Mouse (Mus musculus) liver, embryonic 14.5 days (tissue): ENCODE data around the gene Ceacam13. TPM values are rescaled to one million over a fixed set of nuclear protein-coding genes. Genes with fewer than 3 reads are reported as not detected.
"Not testable (repeated sequence)": the region's sequence is repeated elsewhere in the genome, so short reads cannot be mapped to it uniquely, and the experiment has no call there.

Experiments used
- ATAC-seq: fragments of 200-750 bp; cut with Nextera tagmentation; 2 replicates; pipeline ENCODE4 v1.8.0; 2017; ENCODE audit warnings: moderate number of reproducible peaks, mild to moderate bottlenecking, moderate library complexity; ENCODE audit not compliant: insufficient read depth
- DNase-seq, 3 experiments: peaks; one replicate each; pipeline ENCODE4 v3.0.0-alpha.2; 2012 to 2013; ENCODE audit warnings: low read depth in 3 of 3, low spot score in 3 of 3
- H3K27ac ChIP-seq: fragments of 300-500 bp; sonication (generic); 2 replicates; pipeline ENCODE4 v1.5.1; 2014; ENCODE audit warnings: moderate library complexity, mild to moderate bottlenecking, control low read depth, inconsistent platforms
- H3K27me3 ChIP-seq: fragments of 300-500 bp; sonication (generic); 2 replicates; pipeline ENCODE4 v1.6.1; 2014; ENCODE audit warnings: mild to moderate bottlenecking, low read length, moderate library complexity; ENCODE audit not compliant: control insufficient read depth, insufficient read depth
- H3K36me3 ChIP-seq: fragments of 300-500 bp; sonication (generic); replicated peaks from 2 replicates; pipeline ENCODE4 v1.6.1; 2014; ENCODE audit warnings: low read depth; ENCODE audit not compliant: control insufficient read depth, insufficient read depth
- H3K4me1 ChIP-seq, 2 experiments: fragments of 200-500 bp in 1 of 2; fragments of 300-500 bp in 1 of 2; sonication (generic) in 1 of 2; replicated peaks; 2 replicates each; pipeline ENCODE4 v1.6.1; 2012 to 2014; ENCODE audit warnings: antibody characterized with exemption in 1 of 2, inconsistent platforms in 1 of 2, low read length in 1 of 2; ENCODE audit not compliant: control insufficient read depth in 2 of 2, insufficient read depth in 2 of 2
- H3K4me2 ChIP-seq: fragments of 300-500 bp; sonication (generic); 2 replicates; pipeline ENCODE4 v1.6.1; 2014; ENCODE audit warnings: low read depth, mild to moderate bottlenecking, control low read depth, moderate library complexity
- H3K4me3 ChIP-seq, 2 experiments: fragments of 200-500 bp in 1 of 2; fragments of 300-500 bp in 1 of 2; sonication (generic) in 1 of 2; 2 replicates each; pipeline ENCODE4 v1.5.1; 2012 to 2014; ENCODE audit warnings: low read depth in 2 of 2, low read length in 2 of 2, mild to moderate bottlenecking in 2 of 2, control low read depth in 1 of 2, inconsistent platforms in 1 of 2, moderate library complexity in 1 of 2; ENCODE audit not compliant: insufficient read depth in 1 of 2
- H3K9ac ChIP-seq: fragments of 300-500 bp; sonication (generic); replicated peaks from 2 replicates; pipeline ENCODE4 v1.6.1; 2014; ENCODE audit warnings: mild to moderate bottlenecking, control low read depth, moderate library complexity
- H3K9me3 ChIP-seq: fragments of 300-500 bp; sonication (generic); 2 replicates; pipeline ENCODE4 v1.6.1; 2016; ENCODE audit warnings: low read length, mixed read lengths; ENCODE audit not compliant: control insufficient read depth
- CTCF ChIP-seq: IDR thresholded peaks from 2 replicates; pipeline ENCODE4 v1.5.1; 2016; ENCODE audit warnings: antibody characterized with exemption, low read depth, control low read depth
- EP300 ChIP-seq: IDR thresholded peaks from 2 replicates; pipeline ENCODE4 v1.6.1; 2016; ENCODE audit warnings: antibody characterized with exemption, low read depth
- WGBS: fragments of 180-500 bp; shearing (Covaris S2); extraction: QIAGEN DNeasy Blood & Tissue Kit; methylation state at CpG from one replicate; pipeline ENCODE4 v1.1.7; 2014; ENCODE audit not compliant: insufficient replicate concordance; 5-methylcytosine and 5-hydroxymethylcytosine counted together
- microRNA-seq: library from miRNA; unstranded; fragments of <30 nt; microRNA quantifications from one replicate; pipeline ENCODE4, GENCODE M21; 2016
- polyA plus RNA-seq, 2 experiments: library from polyadenylated mRNA; depleted of rRNA in 1 of 2; stranded (reverse) in 1 of 2; unstranded in 1 of 2; fragments of >200 nt; fragmentation: Nextera tagmentation in 1 of 2; extraction: Ambion mirVana in 1 of 2; gene quantifications; 2 replicates each; pipeline versions ENCODE4 v1.2.1 to v1.2.3; 2012 to 2014

The Ceacam13 gene
- not detected in 2 replicates for polyA plus RNA-seq (2012; rRNA removed)
- polyA plus RNA-seq (2014; fragmentation: Nextera tagmentation; extraction: Ambion mirVana), result not detected in 2 replicates

GRCm38 (mm10) chr7:18009589-18009988, at the start of gene Ceacam13:
Gene Ceacam13 (plus strand): TSS chr7:18009889.
- no peak within 1 kb of the TSS for H3K27ac ChIP-seq
- no peaks in the 10 kb centered on the region for H3K4me1 ChIP-seq
- no peak within 1 kb of the TSS for H3K9ac ChIP-seq
- TF ChIP-seq CTCF (no peak), EP300 (no peak)
- no peak for DNase-seq
- no peak within 1 kb of the TSS for H3K4me2 ChIP-seq
- H3K4me3 ChIP-seq, result no peak within 1 kb of the TSS
- 53% methylated on average over 4 of the region's 4 CpGs for WGBS
- no peaks in the 10 kb centered on the region for H3K27me3 ChIP-seq
- ATAC-seq, result no peak
- no peaks in the 10 kb centered on the region for H3K9me3 ChIP-seq
- H3K36me3 ChIP-seq, result no peaks in the 10 kb centered on the region

- WGBS, result 51% methylated on average over 4 of the region's 4 CpGs
- H3K27me3 ChIP-seq, result no peaks in the 10 kb centered on the region
These were observed 37.9 kb upstream of the Ceacam13 start, which contains the start of gene Ceacam11 for GRCm38 (mm10) chr7:17971824-17972223. Gene Ceacam11 (plus strand): TSS chr7:17972124.

GRCm38 (mm10) chr7:18001131-18001530, 8.6 kb upstream of the Ceacam13 start:
- not testable (repeated sequence) for H3K27me3 ChIP-seq, H3K36me3 ChIP-seq, H3K9me3 ChIP-seq, H3K4me3 ChIP-seq, H3K27ac ChIP-seq, H3K9ac ChIP-seq, ATAC-seq, H3K4me2 ChIP-seq, H3K4me1 ChIP-seq, DNase-seq
- WGBS, result 66% methylated on average over 1 of the region's 1 CpGs

More at GRCm38 (mm10) chr7:17971824-17972223, 37.9 kb upstream of the Ceacam13 start, which contains the start of gene Ceacam11:
- H3K4me3 ChIP-seq, result no peak within 1 kb of the TSS
- DNase-seq (no peak), ATAC-seq (no peak)
- H3K9ac ChIP-seq, result no peak within 1 kb of the TSS
- no peaks in the 10 kb centered on the region for H3K36me3 ChIP-seq
- no peaks in the 10 kb centered on the region for H3K4me1 ChIP-seq
- no peak within 1 kb of the TSS for H3K27ac ChIP-seq
- no peaks in the 10 kb centered on the region; the same call in 1 of the 2 replicates for H3K9me3 ChIP-seq
- no peak within 1 kb of the TSS for H3K4me2 ChIP-seq
- TF ChIP-seq CTCF (no peak), EP300 (no peak)

DNA sequence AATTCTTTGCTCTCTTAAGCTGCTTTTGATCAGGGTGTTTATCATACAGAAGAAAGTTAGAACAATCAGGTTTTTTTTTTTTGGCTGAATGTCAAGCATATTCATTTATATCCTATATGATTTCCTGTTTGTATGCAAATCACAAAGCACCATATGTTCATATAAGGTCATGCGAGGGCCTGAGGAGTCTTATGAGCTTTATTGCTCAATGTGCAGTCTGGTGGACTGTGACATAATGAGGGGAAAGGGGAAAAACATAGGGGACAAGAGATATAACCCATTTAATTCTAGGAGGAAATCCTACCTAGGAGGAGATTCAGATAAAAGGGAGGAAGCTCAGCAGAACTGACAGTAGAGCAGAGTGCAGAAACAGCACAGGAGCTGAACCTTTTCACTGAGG, 55.9 kb downstream of the Ceacam13 start, which contains the start of gene Ceacam12:
Gene Ceacam12, plus strand, starts transcription at position 301 of the 400 bp plus-strand sequence.
- 44% methylated on average over 1 of the region's 1 CpGs for WGBS
- TF ChIP-seq CTCF, result no peak
- no peak for TF ChIP-seq EP300
- Histone ChIP-seq H3K9me3 (no peaks in the 10 kb centered on the region; the same call in 1 of the 2 replicates), H3K4me2 (no peak within 1 kb of the TSS), H3K9ac (no peak within 1 kb of the TSS), H3K4me1 (no peaks in the 10 kb centered on the region), H3K27ac (no peak within 1 kb of the TSS), H3K36me3 (no peaks in the 10 kb centered on the region), H3K27me3 (no peaks in the 10 kb centered on the region), H3K4me3 (no peak within 1 kb of the TSS)
- DNase-seq (no peak), ATAC-seq (no peak)

Small RNA genes lying within 50 kb of the gene (microRNA-seq; reads per million reads assigned to microRNA genes)
- gene Gm22414, result not detected

Other genes starting within 250 kb of the Ceacam13 start
- gene Ceacam14, start 197.3 kb upstream of the Ceacam13 start, polyA plus RNA-seq (2012; rRNA removed), result not detected in 2 replicates
- not detected in 2 replicates for gene Ceacam14, start 197.3 kb upstream of the Ceacam13 start, polyA plus RNA-seq (2014; fragmentation: Nextera tagmentation; extraction: Ambion mirVana)
- gene Gm5155, start 138.1 kb upstream of the Ceacam13 start, polyA plus RNA-seq (2012; rRNA removed), result not detected in 2 replicates
- gene Gm5155, start 138.1 kb upstream of the Ceacam13 start, polyA plus RNA-seq (2014; fragmentation: Nextera tagmentation; extraction: Ambion mirVana), result not detected in 2 replicates
- not detected in 2 replicates for gene Ceacam11, start 37.8 kb upstream of the Ceacam13 start, polyA plus RNA-seq (2012; rRNA removed)
- gene Ceacam11, start 37.8 kb upstream of the Ceacam13 start, polyA plus RNA-seq (2014; fragmentation: Nextera tagmentation; extraction: Ambion mirVana), result not detected in 2 replicates
- gene Ceacam12, start 56.0 kb downstream of the Ceacam13 start, polyA plus RNA-seq (2012; rRNA removed), result not detected in 2 replicates
- gene Ceacam12, start 56.0 kb downstream of the Ceacam13 start, polyA plus RNA-seq (2014; fragmentation: Nextera tagmentation; extraction: Ambion mirVana), result not detected in 2 replicates
- not detected in 2 replicates for gene Igfl3, start 166.6 kb downstream of the Ceacam13 start, polyA plus RNA-seq (2012; rRNA removed)
- gene Igfl3, start 166.6 kb downstream of the Ceacam13 start, polyA plus RNA-seq (2014; fragmentation: Nextera tagmentation; extraction: Ambion mirVana), result not detected in 2 replicates
- not detected in 2 replicates for gene Mill1, start 235.5 kb downstream of the Ceacam13 start, polyA plus RNA-seq (2012; rRNA removed)
- gene Mill1, start 235.5 kb downstream of the Ceacam13 start, polyA plus RNA-seq (2014; fragmentation: Nextera tagmentation; extraction: Ambion mirVana), result not detected in 2 replicates